Mouse (Mus musculus): ENCODE data around the gene Trim25.

Gene Trim25

GRCm38 (mm10) chr11:88994492-88994891 is 4.7 kb upstream of the Trim25 start:
- no peak for DNase-seq (ENCODE audit: low spot score in 2 of 2)

GRCm38 (mm10) chr11:88995616-88996015 is 3.6 kb upstream of the Trim25 start:
- no peak for DNase-seq (ENCODE audit: low spot score in 2 of 2)

- DNase-seq (ENCODE audit: low spot score in 2 of 2) = no peak
Measured at GRCm38 (mm10) chr11:88996427-88996826, 2.7 kb upstream of the Trim25 start.

- DNase-seq (ENCODE audit: low spot score in 2 of 2) = peak; percentile 27 to 29
Measured at GRCm38 (mm10) chr11:88997343-88997742, 1.8 kb upstream of the Trim25 start.

- DNase-seq (ENCODE audit: low spot score in 2 of 2) = no peak
Measured at GRCm38 (mm10) chr11:88998406-88998805, 770 bp upstream of the Trim25 start.

GRCm38 (mm10) chr11:88999723-89000526 is 749 bp downstream of the Trim25 start:
- no peak for DNase-seq (ENCODE audit: low spot score in 2 of 2)

- no peak for DNase-seq (ENCODE audit: low spot score in 2 of 2)
Measured at GRCm38 (mm10) chr11:89000527-89000819, 1.3 kb downstream of the Trim25 start.

GRCm38 (mm10) chr11:89001569-89001968 is 2.4 kb downstream of the Trim25 start:
- DNase-seq (ENCODE audit: low spot score in 2 of 2) = no peak

- no peak for DNase-seq (ENCODE audit: low spot score in 2 of 2)
Measured at GRCm38 (mm10) chr11:89002068-89002467, 2.9 kb downstream of the Trim25 start.

- DNase-seq (ENCODE audit: low spot score in 2 of 2) = no peak
Measured at GRCm38 (mm10) chr11:89002621-89003020, 3.4 kb downstream of the Trim25 start.

- DNase-seq (ENCODE audit: low spot score in 2 of 2) = no peak
Measured at GRCm38 (mm10) chr11:89003078-89003477, 3.9 kb downstream of the Trim25 start.

- DNase-seq (ENCODE audit: low spot score in 2 of 2) = no peak
Measured at GRCm38 (mm10) chr11:89003726-89004125, 4.5 kb downstream of the Trim25 start.

- DNase-seq (ENCODE audit: low spot score in 2 of 2) = no peak
Measured at GRCm38 (mm10) chr11:89005473-89005872, 6.3 kb downstream of the Trim25 start.

- no peak for DNase-seq (ENCODE audit: low spot score in 2 of 2)
Measured at GRCm38 (mm10) chr11:89006404-89006803, 7.2 kb downstream of the Trim25 start.

- no peak for DNase-seq (ENCODE audit: low spot score in 2 of 2)
Measured at GRCm38 (mm10) chr11:89007582-89007981, 8.4 kb downstream of the Trim25 start.

GRCm38 (mm10) chr11:89009066-89009465 is 9.9 kb downstream of the Trim25 start:
- DNase-seq (ENCODE audit: low spot score in 2 of 2) = no peak

- DNase-seq (ENCODE audit: low spot score in 2 of 2) = no peak
Measured at GRCm38 (mm10) chr11:89009496-89009895, 10.3 kb downstream of the Trim25 start.

GRCm38 (mm10) chr11:89012241-89012640 is 13.1 kb downstream of the Trim25 start:
- no peak for DNase-seq (ENCODE audit: low spot score in 2 of 2)

GRCm38 (mm10) chr11:89017514-89018182 is 18.5 kb downstream of the Trim25 start:
- no peak for DNase-seq (ENCODE audit: low spot score in 2 of 2)

GRCm38 (mm10) chr11:89020681-89021305 is 21.6 kb downstream of the Trim25 start:
- DNase-seq (ENCODE audit: low spot score in 2 of 2) = no peak

GRCm38 (mm10) chr11:89021687-89022086 is 22.5 kb downstream of the Trim25 start:
- no peak for DNase-seq (ENCODE audit: low spot score in 2 of 2)

- DNase-seq (ENCODE audit: low spot score in 2 of 2) = no peak
Measured at GRCm38 (mm10) chr11:89022120-89022731, 23.1 kb downstream of the Trim25 start.

GRCm38 (mm10) chr11:89023477-89023876 is 24.3 kb downstream of the Trim25 start:
- DNase-seq (ENCODE audit: low spot score in 2 of 2) = no peak
